Mouse (Mus musculus): ENCODE measurements around the gene Cyld. TPM values are rescaled to one million over a fixed set of nuclear protein-coding genes. Genes with fewer than 3 reads are reported as not detected.

Gene Cyld
- polyA plus RNA-seq, 1 experiment from 2014 or later: 15.5 TPM

GRCm38 (mm10) chr8:88796651-88797050 lies 99.8 kb downstream of the Cyld start:
- H3K4me1 ChIP-seq (replicated peaks): peaks cover 22% of the 10 kb centered on the region
- no peaks in the 10 kb centered on the region for H3K36me3 ChIP-seq
- ATAC-seq (ENCODE audit: low read depth): no peak
- no peaks in the 10 kb centered on the region for H3K27me3 ChIP-seq
- H3K9ac ChIP-seq: no peak overlapping the region
- whole genome bisulfite sequencing: 87% methylated on average over 9 of the region's 9 CpGs
- no peak overlapping the region for H3K4me2 ChIP-seq
- H3K9me3 ChIP-seq: no peaks in the 10 kb centered on the region
- H3K4me3 ChIP-seq: no peak overlapping the region
- no peak overlapping the region for H3K27ac ChIP-seq (replicated peaks)

Other genes with a start within 250 kb of the Cyld start
- gene Nkd1, start 175.7 kb upstream of the Cyld start, polyA plus RNA-seq (2015; fragmentation: Nextera tagmentation; extraction: Ambion mirVana): 48.9 and 52.3 TPM in 2 replicates
- gene Snx20, start 60.9 kb upstream of the Cyld start, polyA plus RNA-seq (2015; fragmentation: Nextera tagmentation; extraction: Ambion mirVana): 1.1 and 1.4 TPM in 2 replicates
- 0.10 TPM in 1 of 2 replicates, not detected in the other for gene Nod2, start 49.7 kb upstream of the Cyld start, polyA plus RNA-seq (2015; fragmentation: Nextera tagmentation; extraction: Ambion mirVana)